Mouse (Mus musculus): ENCODE measurements at regions not wholly inside any gene's neighbourhood (a gene's known extent, or its start where the extent isn't known, plus 50 kb on each side); places are given as distances from the start of the nearest gene placed in this dataset.
A peak's percentile ranks its signal among the peaks of the same experiment; 100 is the strongest.
"Not testable (repeated sequence)": the region's sequence is repeated elsewhere in the genome, so short reads cannot be mapped to it uniquely, and the experiment has no call there.

DNA sequence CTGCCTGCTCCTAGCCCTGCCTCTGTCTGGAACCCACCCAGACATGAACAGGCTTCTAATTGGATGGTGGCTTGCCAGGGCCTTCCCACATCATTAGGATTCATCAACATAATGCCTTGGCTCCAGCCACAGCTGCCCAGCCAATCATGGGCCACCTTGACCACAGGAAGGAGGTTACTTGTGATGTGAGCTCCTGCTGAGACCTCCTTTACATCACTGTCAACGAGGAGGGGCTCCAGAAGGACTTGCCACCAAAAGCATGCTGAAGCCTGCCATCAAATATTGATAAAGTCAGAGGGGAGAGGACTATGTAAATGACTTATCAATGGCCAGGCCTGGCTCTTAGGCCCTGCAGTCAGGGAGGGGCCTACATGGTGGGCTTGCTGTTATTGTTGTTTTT is 175.6 kb downstream of the Map1s start:
- H3K4me3 ChIP-seq (ENCODE audit: insufficient read depth, low read length); H3K27ac ChIP-seq (ENCODE audit: insufficient read depth, low read depth, low read length); H3K4me1 ChIP-seq (ENCODE audit: control insufficient read depth, insufficient read depth, low read length): not testable (repeated sequence)

GRCm38 (mm10) chr8:71127131-71127530 is 145.4 kb upstream of the Myo9b start:
- not testable (repeated sequence) for H3K27ac ChIP-seq (ENCODE audit: insufficient read depth, low read depth, low read length); H3K4me1 ChIP-seq (ENCODE audit: control insufficient read depth, insufficient read depth, low read length); H3K4me3 ChIP-seq (ENCODE audit: insufficient read depth, low read length)

- no peak overlapping the region for H3K4me3 ChIP-seq (ENCODE audit: insufficient read depth, low read length)
- H3K27ac ChIP-seq (ENCODE audit: insufficient read depth, low read depth, low read length), result no peak overlapping the region
- TF ChIP-seq CTCF (IDR thresholded peaks at IDR 0.05; ENCODE audit: low read depth, low read length), result no peak
- no peak for TF ChIP-seq POLR2A (IDR thresholded peaks at IDR 0.05; ENCODE audit: borderline replicate concordance, low read depth, low read length)
- H3K4me1 ChIP-seq (ENCODE audit: control insufficient read depth, insufficient read depth, low read length), result no peaks in the 10 kb centered on the region
Measured at GRCm38 (mm10) chr8:71130411-71131261, 141.9 kb upstream of the Myo9b start.

- TF ChIP-seq POLR2A (IDR thresholded peaks at IDR 0.05; ENCODE audit: borderline replicate concordance, low read depth, low read length) (peak; percentile 53; the same call in 1 of the 2 replicates), CTCF (IDR thresholded peaks at IDR 0.05; ENCODE audit: low read depth, low read length) (no peak)
- H3K27ac ChIP-seq (ENCODE audit: insufficient read depth, low read depth, low read length), result no peak overlapping the region
- H3K4me1 ChIP-seq (ENCODE audit: control insufficient read depth, insufficient read depth, low read length), result no peaks in the 10 kb centered on the region
- H3K4me3 ChIP-seq (ENCODE audit: insufficient read depth, low read length), result no peak overlapping the region
Measured at GRCm38 (mm10) chr8:71131327-71132089, 141.0 kb upstream of the Myo9b start.

GRCm38 (mm10) chr8:71132898-71133297 is 139.6 kb upstream of the Myo9b start:
- H3K4me1 ChIP-seq (ENCODE audit: control insufficient read depth, insufficient read depth, low read length); H3K27ac ChIP-seq (ENCODE audit: insufficient read depth, low read depth, low read length); H3K4me3 ChIP-seq (ENCODE audit: insufficient read depth, low read length): not testable (repeated sequence)

DNA sequence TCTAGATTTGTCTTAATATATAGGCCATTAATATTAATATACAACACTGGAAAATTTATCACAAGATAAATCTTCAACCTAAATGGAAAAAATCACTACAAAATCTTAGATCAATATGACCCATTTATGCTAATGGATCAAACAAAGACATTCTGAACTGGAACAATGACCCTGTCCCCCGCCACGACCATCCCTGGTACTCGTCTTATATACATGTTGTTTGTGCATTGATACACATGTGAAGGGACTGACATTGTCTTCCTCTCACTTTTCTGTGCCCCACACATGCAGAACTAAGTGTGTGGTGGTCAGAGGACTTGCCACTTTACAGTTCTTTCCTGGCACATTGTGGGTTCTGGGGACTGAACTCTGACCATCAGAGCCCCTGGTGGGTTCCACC is 135.4 kb upstream of the Myo9b start:
- not testable (repeated sequence) for H3K27ac ChIP-seq (ENCODE audit: insufficient read depth, low read depth, low read length); H3K4me1 ChIP-seq (ENCODE audit: control insufficient read depth, insufficient read depth, low read length); H3K4me3 ChIP-seq (ENCODE audit: insufficient read depth, low read length)

GRCm38 (mm10) chr8:71142373-71142973 is 130.0 kb upstream of the Myo9b start:
- not testable (repeated sequence) for H3K27ac ChIP-seq (ENCODE audit: insufficient read depth, low read depth, low read length); H3K4me3 ChIP-seq (ENCODE audit: insufficient read depth, low read length); H3K4me1 ChIP-seq (ENCODE audit: control insufficient read depth, insufficient read depth, low read length)

DNA sequence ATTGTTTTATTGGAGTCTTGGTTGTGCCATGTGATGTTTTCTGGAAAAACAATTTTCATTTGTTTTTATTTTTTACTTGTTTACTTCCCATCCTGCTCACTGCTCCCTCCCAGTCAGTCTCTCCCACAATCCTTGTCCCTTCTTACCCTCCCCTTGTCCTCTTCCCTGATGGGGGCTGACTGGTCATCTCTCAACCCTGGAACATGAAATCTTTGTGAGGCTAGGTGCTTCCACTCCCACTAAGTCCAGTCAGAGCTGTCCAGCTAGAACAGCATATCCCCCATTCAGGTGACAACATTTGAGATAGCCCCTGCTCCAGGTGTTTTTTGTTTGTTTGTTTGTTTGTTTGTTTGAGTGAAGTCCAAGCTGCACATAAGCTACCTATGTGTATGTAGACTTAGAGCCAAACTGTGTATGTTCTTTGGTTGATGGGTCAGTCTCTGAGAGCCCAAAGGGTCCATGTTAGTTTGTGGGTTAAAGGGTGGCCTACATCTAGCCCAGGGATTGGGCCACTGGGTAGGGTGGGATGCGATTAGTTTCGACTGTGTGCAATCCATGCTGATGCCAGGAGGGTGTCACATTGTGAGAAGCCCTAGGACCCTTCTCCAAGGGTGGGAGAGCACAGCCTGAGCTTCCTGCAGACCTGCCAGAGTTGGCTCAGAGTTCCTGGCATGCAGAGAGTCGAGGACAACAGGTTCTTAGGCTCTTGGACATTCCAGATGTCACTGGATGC is 100.9 kb upstream of the Myo9b start:
- H3K4me1 ChIP-seq (ENCODE audit: control insufficient read depth, insufficient read depth, low read length); H3K27ac ChIP-seq (ENCODE audit: insufficient read depth, low read depth, low read length); H3K4me3 ChIP-seq (ENCODE audit: insufficient read depth, low read length): not testable (repeated sequence)

DNA sequence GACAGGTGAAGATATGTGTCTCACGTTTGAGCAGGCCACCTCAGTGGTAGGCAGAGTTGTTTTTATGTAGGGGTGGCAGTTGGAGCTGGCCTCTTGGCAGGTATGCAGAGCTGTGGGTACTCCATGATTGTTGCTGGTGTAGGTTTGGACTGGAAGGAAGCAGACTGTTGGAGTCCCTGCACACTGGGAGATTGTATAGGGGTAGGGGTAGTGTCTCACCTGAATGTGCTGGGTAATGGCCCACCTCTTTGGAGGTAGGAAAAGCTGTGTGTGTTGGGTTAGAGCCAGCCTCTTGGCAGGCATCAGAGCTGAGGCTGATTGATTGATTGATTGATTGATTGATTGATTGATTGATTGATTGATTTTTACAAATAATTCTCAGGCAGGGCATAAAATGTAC is 79.6 kb upstream of the Myo9b start:
- H3K4me1 ChIP-seq (ENCODE audit: control insufficient read depth, insufficient read depth, low read length); H3K27ac ChIP-seq (ENCODE audit: insufficient read depth, low read depth, low read length); H3K4me3 ChIP-seq (ENCODE audit: insufficient read depth, low read length): not testable (repeated sequence)

DNA sequence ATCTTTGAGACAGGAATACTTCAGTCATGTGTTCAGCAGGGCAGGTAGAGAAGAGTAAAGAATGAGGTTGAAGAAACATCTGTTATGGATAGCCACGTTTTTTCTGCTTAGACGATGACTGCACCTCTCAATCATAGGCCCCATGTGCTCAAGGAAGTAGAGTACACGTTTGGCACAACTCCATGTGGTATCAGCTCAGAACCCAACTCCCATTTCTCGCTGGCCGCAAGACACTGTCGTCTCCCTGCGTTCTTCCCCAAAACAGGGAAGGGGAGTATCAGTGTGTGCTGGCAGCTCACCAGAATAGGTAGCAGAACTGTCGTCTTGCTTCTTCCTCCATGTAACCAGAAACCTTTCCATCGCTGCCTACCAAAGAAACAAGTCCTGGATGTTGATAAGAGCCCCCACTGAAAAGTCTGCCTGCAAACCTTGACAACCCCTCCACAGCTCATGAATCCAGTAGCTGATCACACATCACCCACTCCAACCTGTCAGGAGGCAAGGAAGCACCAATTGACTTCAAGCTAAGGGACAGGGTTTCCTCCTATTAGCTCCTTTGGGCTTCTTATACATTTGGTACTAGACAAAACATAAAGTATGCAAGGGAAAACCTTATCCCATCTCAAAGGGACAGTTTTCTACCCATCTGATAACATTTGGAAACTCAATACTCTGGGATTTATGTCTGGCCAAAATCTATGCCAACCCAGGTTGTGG is 77.3 kb upstream of the Myo9b start:
- H3K4me3 ChIP-seq (ENCODE audit: insufficient read depth, low read length); H3K4me1 ChIP-seq (ENCODE audit: control insufficient read depth, insufficient read depth, low read length); H3K27ac ChIP-seq (ENCODE audit: insufficient read depth, low read depth, low read length): not testable (repeated sequence)

All from bone marrow macrophage, adult 2 months (primary cell).